Mouse (Mus musculus): ENCODE measurements around the gene Psmd12. TPM values are rescaled to one million over a fixed set of nuclear protein-coding genes. Genes with fewer than 3 reads are reported as not detected.
A peak's percentile ranks its signal among the peaks of the same experiment; 100 is the strongest.

Gene Psmd12
- 92.6 TPM in 2 replicates for polyA plus RNA-seq (2015; fragmentation: Nextera tagmentation; extraction: Ambion mirVana)

DNA sequence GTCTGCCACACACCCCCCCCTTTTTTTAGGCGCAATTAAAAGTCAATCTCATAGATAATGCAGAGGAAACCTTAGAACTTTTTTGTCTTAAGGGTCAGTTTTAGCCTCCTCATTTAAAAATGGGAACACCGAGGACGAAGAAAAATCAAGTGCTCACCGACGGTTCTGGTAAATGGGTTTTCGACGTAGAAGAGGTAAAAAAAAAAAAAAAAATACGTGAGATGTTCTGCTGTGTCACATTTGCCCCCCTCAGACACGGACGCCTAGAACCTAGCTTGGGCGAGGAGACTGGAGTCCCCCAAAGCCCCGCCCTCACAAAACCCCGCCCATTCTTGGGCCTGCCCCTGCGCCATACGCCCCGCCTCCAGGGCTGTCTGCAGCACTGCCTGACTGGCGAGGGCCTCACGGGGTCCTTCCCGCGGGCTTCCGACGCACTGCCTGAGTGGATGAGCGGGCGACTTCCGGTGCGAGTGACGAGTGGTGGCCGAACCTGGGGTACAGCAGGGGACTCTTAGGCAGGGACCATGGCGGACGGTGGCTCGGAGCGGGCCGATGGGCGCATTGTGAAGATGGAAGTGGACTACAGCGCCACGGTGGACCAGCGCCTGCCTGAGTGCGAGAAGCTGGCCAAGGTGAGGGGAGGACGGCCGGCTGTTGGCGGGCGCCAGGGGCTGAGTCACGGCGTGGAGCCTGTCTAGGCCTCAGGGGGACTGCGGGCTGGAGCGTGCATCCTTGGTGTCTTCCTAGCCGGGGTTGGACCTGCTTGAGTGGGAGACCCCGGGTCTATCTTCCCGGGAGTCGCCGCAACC lies at the start of gene Psmd12:
Gene Psmd12, plus strand, starts transcription at position 432 of the 809 bp plus-strand sequence.
- TF ChIP-seq EP300 (IDR thresholded peaks at IDR 0.05) (no peak), CTCF (IDR thresholded peaks at IDR 0.05) (peak; percentile 43)
- WGBS = under 1% methylated on average over 49 of the region's 51 CpGs
- peak within 1 kb of the TSS; percentile 75 for H3K4me2 ChIP-seq (replicated peaks; ENCODE audit: low read depth, low read length)
- H3K9ac ChIP-seq (replicated peaks; ENCODE audit: low read depth) = peak within 1 kb of the TSS; percentile 88
- no peaks in the 10 kb centered on the region for H3K36me3 ChIP-seq (ENCODE audit: insufficient read depth, low read length)
- peaks cover 6% of the 10 kb centered on the region; the same call in 1 of the 2 replicates for H3K4me1 ChIP-seq (ENCODE audit: insufficient read depth, low read depth, low read length)
- H3K27ac ChIP-seq (ENCODE audit: low read length) = peak within 1 kb of the TSS; percentile 84
- no peaks in the 10 kb centered on the region for H3K9me3 ChIP-seq (ENCODE audit: low read length)
- no peaks in the 10 kb centered on the region for H3K27me3 ChIP-seq (replicated peaks; ENCODE audit: insufficient read depth, low read length)
- peak; percentile 94 for DNase-seq (ENCODE audit: low spot score)
- ATAC-seq = peak; percentile 99
- peak within 1 kb of the TSS; percentile 79 for H3K4me3 ChIP-seq (ENCODE audit: low read depth, low read length)

DNA sequence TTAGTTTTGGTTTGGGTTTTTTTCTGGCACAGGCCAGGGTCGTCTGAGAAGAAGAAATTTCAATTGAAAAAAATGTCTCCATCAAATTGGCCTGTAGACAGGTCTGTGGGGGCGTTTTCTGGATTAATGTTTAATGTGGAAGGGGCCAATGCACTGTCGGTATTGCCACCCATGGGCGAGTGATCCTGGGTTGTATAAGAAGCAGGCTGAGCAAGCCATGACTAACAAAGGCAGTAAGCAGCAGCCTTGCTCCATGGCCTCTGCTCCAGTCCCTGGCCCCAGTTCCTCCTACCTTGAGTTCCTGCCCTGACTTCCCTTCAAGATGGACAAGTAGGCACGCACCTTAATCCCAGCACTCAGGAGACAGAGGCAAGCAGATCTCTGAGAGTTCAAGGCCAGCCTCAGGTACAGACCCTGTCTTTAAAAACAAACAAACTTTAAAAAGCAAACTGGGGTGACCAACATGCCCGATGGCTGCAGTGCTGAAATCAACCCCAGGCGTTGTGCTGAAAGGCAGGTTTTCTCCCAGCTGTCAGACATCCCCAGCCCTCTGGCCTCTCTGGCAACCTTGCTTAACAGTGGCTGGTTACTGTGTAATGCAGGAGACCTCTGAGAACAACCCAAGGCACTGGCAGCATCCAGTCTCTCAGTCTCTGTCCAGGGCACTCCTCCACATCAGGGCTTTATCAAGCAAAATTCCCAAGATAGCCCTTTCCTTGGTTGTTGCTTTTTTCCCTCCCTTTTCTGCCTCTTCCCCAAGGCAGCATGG lies 47.9 kb upstream of the Psmd12 start:
- Histone ChIP-seq H3K4me1 (ENCODE audit: insufficient read depth, low read depth, low read length) (no peaks in the 10 kb centered on the region), H3K27ac (ENCODE audit: low read length) (no peak overlapping the region), H3K9ac (replicated peaks; ENCODE audit: low read depth) (no peak overlapping the region), H3K9me3 (ENCODE audit: low read length) (no peaks in the 10 kb centered on the region), H3K36me3 (ENCODE audit: insufficient read depth, low read length) (no peaks in the 10 kb centered on the region), H3K4me2 (replicated peaks; ENCODE audit: low read depth, low read length) (no peak overlapping the region), H3K4me3 (ENCODE audit: low read depth, low read length) (no peak overlapping the region), H3K27me3 (replicated peaks; ENCODE audit: insufficient read depth, low read length) (no peaks in the 10 kb centered on the region)
- 76% methylated on average over 7 of the region's 7 CpGs for WGBS
- TF ChIP-seq CTCF (IDR thresholded peaks at IDR 0.05) (no peak), EP300 (IDR thresholded peaks at IDR 0.05) (no peak)
- DNase-seq (ENCODE audit: low spot score) = no peak
- no peak for ATAC-seq

- Histone ChIP-seq H3K9ac (replicated peaks; ENCODE audit: low read depth) (no peak overlapping the region), H3K27me3 (replicated peaks; ENCODE audit: insufficient read depth, low read length) (no peaks in the 10 kb centered on the region), H3K9me3 (ENCODE audit: low read length) (no peaks in the 10 kb centered on the region), H3K4me1 (ENCODE audit: insufficient read depth, low read depth, low read length) (no peaks in the 10 kb centered on the region), H3K4me2 (replicated peaks; ENCODE audit: low read depth, low read length) (no peak overlapping the region), H3K4me3 (ENCODE audit: low read depth, low read length) (no peak overlapping the region), H3K36me3 (ENCODE audit: insufficient read depth, low read length) (no peaks in the 10 kb centered on the region), H3K27ac (ENCODE audit: low read length) (no peak overlapping the region)
- 70% methylated on average over 6 of the region's 6 CpGs for WGBS
- ATAC-seq (peak; percentile 55), DNase-seq (ENCODE audit: low spot score) (no peak)
- TF ChIP-seq CTCF (IDR thresholded peaks at IDR 0.05) (no peak), EP300 (IDR thresholded peaks at IDR 0.05) (no peak)
Measured at GRCm38 (mm10) chr11:107435776-107436449, 43.4 kb upstream of the Psmd12 start.

DNA sequence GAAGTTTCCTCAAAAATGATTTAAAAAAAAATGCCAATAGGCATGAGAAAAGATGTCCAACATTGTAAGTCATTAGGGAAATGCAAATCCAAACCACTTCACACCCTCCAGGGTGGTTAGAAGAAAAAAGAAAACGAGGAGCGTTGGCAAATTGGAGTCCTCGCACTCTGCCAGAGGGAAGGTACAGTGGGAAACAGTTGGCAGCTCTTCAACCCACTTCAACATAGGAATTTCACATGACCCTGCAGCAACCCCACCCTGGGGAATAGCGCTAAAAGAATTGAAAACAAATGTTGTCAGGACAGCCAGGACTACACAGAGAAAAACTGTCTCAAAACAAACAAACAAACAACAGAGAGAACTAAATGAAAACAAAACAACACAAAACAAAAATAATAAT lies 41.6 kb upstream of the Psmd12 start:
- H3K27me3 ChIP-seq (replicated peaks; ENCODE audit: insufficient read depth, low read length) = no peaks in the 10 kb centered on the region
- no peak overlapping the region for H3K4me2 ChIP-seq (replicated peaks; ENCODE audit: low read depth, low read length)
- no peak overlapping the region for H3K9ac ChIP-seq (replicated peaks; ENCODE audit: low read depth)
- DNase-seq (ENCODE audit: low spot score) = peak; percentile 54
- no peaks in the 10 kb centered on the region for H3K9me3 ChIP-seq (ENCODE audit: low read length)
- no peak for TF ChIP-seq EP300 (IDR thresholded peaks at IDR 0.05)
- no peak for TF ChIP-seq CTCF (IDR thresholded peaks at IDR 0.05)
- H3K4me3 ChIP-seq (ENCODE audit: low read depth, low read length) = no peak overlapping the region
- no peaks in the 10 kb centered on the region for H3K36me3 ChIP-seq (ENCODE audit: insufficient read depth, low read length)
- H3K27ac ChIP-seq (ENCODE audit: low read length) = no peak overlapping the region
- H3K4me1 ChIP-seq (ENCODE audit: insufficient read depth, low read depth, low read length) = no peaks in the 10 kb centered on the region
- WGBS = 34% methylated on average over 4 of the region's 4 CpGs
- ATAC-seq = peak; percentile 55

GRCm38 (mm10) chr11:107438140-107438539 lies 41.1 kb upstream of the Psmd12 start:
- H3K4me1 ChIP-seq (ENCODE audit: insufficient read depth, low read depth, low read length) = no peaks in the 10 kb centered on the region
- ATAC-seq = no peak
- no peak overlapping the region for H3K9ac ChIP-seq (replicated peaks; ENCODE audit: low read depth)
- TF ChIP-seq EP300 (IDR thresholded peaks at IDR 0.05) = no peak
- TF ChIP-seq CTCF (IDR thresholded peaks at IDR 0.05) = no peak
- DNase-seq (ENCODE audit: low spot score) = no peak
- no peaks in the 10 kb centered on the region for H3K9me3 ChIP-seq (ENCODE audit: low read length)
- no peaks in the 10 kb centered on the region for H3K27me3 ChIP-seq (replicated peaks; ENCODE audit: insufficient read depth, low read length)
- H3K4me3 ChIP-seq (ENCODE audit: low read depth, low read length) = no peak overlapping the region
- no peaks in the 10 kb centered on the region for H3K36me3 ChIP-seq (ENCODE audit: insufficient read depth, low read length)
- H3K27ac ChIP-seq (ENCODE audit: low read length) = no peak overlapping the region
- no peak overlapping the region for H3K4me2 ChIP-seq (replicated peaks; ENCODE audit: low read depth, low read length)
- 66% methylated on average over 3 of the region's 3 CpGs for WGBS

DNA sequence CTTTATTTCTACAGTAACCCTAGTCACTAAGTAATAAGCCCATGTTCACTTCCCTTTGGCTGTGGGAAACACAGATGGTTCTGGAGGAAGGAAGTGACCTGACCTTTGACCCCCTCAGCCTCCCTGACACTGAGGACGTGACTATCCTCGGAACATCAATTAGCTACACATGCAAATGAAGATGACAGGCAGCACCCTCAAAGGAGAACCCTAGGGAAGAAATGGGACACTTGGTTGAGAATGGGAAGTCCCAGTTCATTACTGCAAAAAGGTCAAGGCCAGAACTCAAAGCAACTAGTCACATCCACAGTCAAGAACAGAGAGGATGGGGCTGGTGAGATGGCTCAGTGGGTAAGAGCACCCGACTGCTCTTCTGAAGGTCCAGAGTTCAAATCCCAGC lies 38.2 kb upstream of the Psmd12 start:
- H3K4me2 ChIP-seq (replicated peaks; ENCODE audit: low read depth, low read length) = no peak overlapping the region
- no peaks in the 10 kb centered on the region for H3K27me3 ChIP-seq (replicated peaks; ENCODE audit: insufficient read depth, low read length)
- no peak overlapping the region for H3K27ac ChIP-seq (ENCODE audit: low read length)
- no peaks in the 10 kb centered on the region for H3K4me1 ChIP-seq (ENCODE audit: insufficient read depth, low read depth, low read length)
- no peaks in the 10 kb centered on the region for H3K9me3 ChIP-seq (ENCODE audit: low read length)
- ATAC-seq (no peak), DNase-seq (ENCODE audit: low spot score) (no peak)
- 56% methylated on average over 3 of the region's 3 CpGs for WGBS
- no peak for TF ChIP-seq CTCF (IDR thresholded peaks at IDR 0.05)
- TF ChIP-seq EP300 (IDR thresholded peaks at IDR 0.05) = no peak
- no peak overlapping the region for H3K9ac ChIP-seq (replicated peaks; ENCODE audit: low read depth)
- no peaks in the 10 kb centered on the region for H3K36me3 ChIP-seq (ENCODE audit: insufficient read depth, low read length)
- H3K4me3 ChIP-seq (ENCODE audit: low read depth, low read length) = no peak overlapping the region
